Mouse (Mus musculus) ES-E14 (cell line): ENCODE data around the gene AI467606. TPM values are rescaled to one million over a fixed set of nuclear protein-coding genes. Genes with fewer than 3 reads are reported as not detected.
A peak's percentile ranks its signal among the peaks of the same experiment; 100 is the strongest.

Experiments used
- DNase-seq: peaks from one replicate; pipeline ENCODE4 v3.0.0-alpha.2; 2013; ENCODE audit warnings: low read depth, low spot score
- H3K27ac ChIP-seq: 2 replicates; pipeline ENCODE4 v1.5.1; 2012; ENCODE audit warnings: low read depth, mild to moderate bottlenecking, low read length, moderate library complexity, mixed read lengths; ENCODE audit not compliant: poor library complexity, insufficient read depth, severe bottlenecking
- H3K36me3 ChIP-seq: 2 replicates; pipeline ENCODE4 v1.6.1; 2012; ENCODE audit warnings: mild to moderate bottlenecking, low read length, moderate library complexity, mixed read lengths; ENCODE audit not compliant: control insufficient read depth, poor library complexity, insufficient read depth, severe bottlenecking
- H3K4me1 ChIP-seq, 2 experiments: fragments of 150-350 bp in 1 of 2; sonication (generic) in 1 of 2; 2 replicates each; pipeline ENCODE4 v1.6.1; 2012; ENCODE audit warnings: low read length in 2 of 2, mild to moderate bottlenecking in 1 of 2, mixed read lengths in 1 of 2; ENCODE audit not compliant: control insufficient read depth in 2 of 2, insufficient read depth in 2 of 2, poor library complexity in 1 of 2
- H3K4me3 ChIP-seq, 2 experiments: fragments of 150-350 bp in 1 of 2; sonication (generic) in 1 of 2; 2 replicates each; pipeline ENCODE4 v1.5.1; 2012; ENCODE audit warnings: low read length in 2 of 2, low read depth in 1 of 2, mild to moderate bottlenecking in 1 of 2, mixed read lengths in 1 of 2; ENCODE audit not compliant: insufficient read depth in 1 of 2, poor library complexity in 1 of 2, severe bottlenecking in 1 of 2
- H3K9ac ChIP-seq: 2 replicates; pipeline ENCODE4 v1.6.1; 2012; ENCODE audit warnings: low read depth, mild to moderate bottlenecking, low read length, mixed read lengths; ENCODE audit not compliant: poor library complexity, insufficient read depth, severe bottlenecking
- H3K9me3 ChIP-seq: fragments of 150-350 bp; sonication (generic); 2 replicates; pipeline ENCODE4 v1.6.1; 2012; ENCODE audit warnings: low read depth, mild to moderate bottlenecking, low read length; ENCODE audit not compliant: control insufficient read depth, insufficient read depth
- CHD2 ChIP-seq: IDR thresholded peaks from 2 replicates; pipeline ENCODE4 v1.6.1; 2014; ENCODE audit warnings: mild to moderate bottlenecking, low read depth, low read length, inconsistent platforms
- HCFC1 ChIP-seq: IDR thresholded peaks from 2 replicates; pipeline ENCODE4 v1.6.1; 2012; ENCODE audit warnings: low read length, inconsistent platforms, borderline replicate concordance; ENCODE audit not compliant: insufficient read depth
- MAFK ChIP-seq: IDR thresholded peaks from 2 replicates; pipeline ENCODE4 v1.6.1; 2014; ENCODE audit warnings: mild to moderate bottlenecking, low read depth, low read length, inconsistent platforms; ENCODE audit not compliant: insufficient read depth
- ZC3H11A ChIP-seq: IDR thresholded peaks from 2 replicates; pipeline ENCODE4 v1.6.1; 2012; ENCODE audit warnings: low read depth, mild to moderate bottlenecking, inconsistent platforms, low read length, borderline replicate concordance
- ZNF384 ChIP-seq: IDR thresholded peaks from 2 replicates; pipeline ENCODE4 v1.6.1; 2012; ENCODE audit warnings: low read depth, low read length, inconsistent platforms
- in situ Hi-C, 2 experiments: fragments of 600-800 bp; cut with MboI; formaldehyde crosslinking; loops; one replicate each; pipeline ENCODE4 v1.15.1; 2025; ENCODE audit warnings: low sequenced_read_pairs in 2 of 2, inconsistent platforms in 1 of 2; ENCODE audit not compliant: unreplicated experiment in 2 of 2
- total RNA-seq: library from RNA; depleted of rRNA; stranded (reverse); fragments of 300-350 nt; gene quantifications from 2 replicates; pipeline ENCODE4 v1.2.3, GENCODE M21; 2012

AI467606 gene
- total RNA-seq, 1 experiment = 13.5 TPM

GRCm38 (mm10) chr7:127093914-127094313 lies 2.8 kb downstream of the AI467606 start:
- Histone ChIP-seq H3K9ac (no peak overlapping the region), H3K9me3 (no peaks in the 10 kb centered on the region), H3K27ac (no peak overlapping the region), H3K4me3 (no peak overlapping the region), H3K4me1 (peaks cover 0 to 9% of the 10 kb centered on the region in 2 experiments; a peak in 1 of 4 replicates), H3K36me3 (peaks cover 9% of the 10 kb centered on the region; the same call in 1 of the 2 replicates)
- no peak for TF ChIP-seq MAFK
- peak; percentile 66 for TF ChIP-seq ZNF384
- no peak for DNase-seq
- in situ Hi-C loops = no loop called here

- DNase-seq = no peak
- Histone ChIP-seq H3K9me3 (no peaks in the 10 kb centered on the region), H3K4me3 (no peak overlapping the region), H3K4me1 (peaks cover 0 to 7% of the 10 kb centered on the region in 2 experiments; a peak in 1 of 4 replicates), H3K27ac (no peak overlapping the region), H3K9ac (no peak overlapping the region), H3K36me3 (peaks cover 9% of the 10 kb centered on the region; the same call in 1 of the 2 replicates)
- in situ Hi-C loops = no loop called here
- TF ChIP-seq HCFC1 (no peak), MAFK (no peak), ZC3H11A (no peak), ZNF384 (no peak), CHD2 (no peak)
Observed at GRCm38 (mm10) chr7:127096456-127096855, 5.3 kb downstream of the AI467606 start.

DNA sequence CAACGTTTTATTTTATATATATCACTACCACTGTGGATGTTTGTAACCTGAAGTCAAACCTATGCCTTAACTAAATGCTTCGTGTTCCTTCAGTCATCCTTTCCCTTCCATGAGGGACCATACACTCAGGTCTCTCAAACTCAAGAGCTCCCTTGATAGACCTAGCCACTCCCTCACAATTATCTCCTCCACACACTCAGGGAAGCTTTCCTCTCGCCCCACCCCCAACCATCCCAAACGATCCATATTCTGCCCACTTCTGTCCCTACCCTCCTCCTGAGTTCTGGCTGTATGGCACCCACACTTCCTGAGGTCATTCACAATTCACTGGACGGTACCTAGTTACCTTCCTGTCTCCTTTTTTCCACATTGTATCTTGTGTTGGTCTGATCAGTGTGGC lies 7.4 kb downstream of the AI467606 start:
- H3K9me3 ChIP-seq = no peaks in the 10 kb centered on the region
- no peaks in the 10 kb centered on the region for H3K36me3 ChIP-seq
- H3K4me3 ChIP-seq = no peak overlapping the region
- TF ChIP-seq CHD2 (no peak), MAFK (no peak), HCFC1 (no peak), ZNF384 (no peak), ZC3H11A (no peak)
- DNase-seq = no peak
- H3K9ac ChIP-seq = no peak overlapping the region
- in situ Hi-C loops = no loop called here
- peaks cover 0 to 5% of the 10 kb centered on the region in 2 experiments; a peak in 1 of 4 replicates for H3K4me1 ChIP-seq
- no peak overlapping the region for H3K27ac ChIP-seq

DNA sequence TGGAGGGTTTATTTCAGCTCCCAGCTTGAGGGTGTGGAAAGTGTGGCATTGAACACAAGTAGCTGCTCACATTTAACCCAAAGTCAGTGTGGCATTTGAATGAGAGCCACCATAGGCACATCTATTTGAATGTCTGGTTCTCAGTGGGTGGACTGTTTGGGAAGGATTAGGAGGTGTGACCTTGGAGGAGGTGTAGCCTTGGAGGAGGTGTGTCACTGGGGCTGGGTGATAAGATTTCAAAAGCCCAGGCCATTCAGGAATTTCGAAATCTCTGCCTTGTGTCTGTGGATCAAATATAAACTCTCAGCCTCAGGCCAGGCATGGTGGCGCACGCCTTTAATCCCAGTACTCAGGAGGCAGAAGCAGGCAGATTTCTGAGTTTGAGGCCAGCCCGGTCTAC lies 7.8 kb downstream of the AI467606 start:
- H3K27ac ChIP-seq = no peak overlapping the region
- DNase-seq = no peak
- H3K9me3 ChIP-seq = no peaks in the 10 kb centered on the region
- TF ChIP-seq ZNF384 (no peak), HCFC1 (no peak), ZC3H11A (no peak), CHD2 (no peak), MAFK (no peak)
- peaks cover 3 to 7% of the 10 kb centered on the region in 2 experiments; a peak in 2 of 4 replicates for H3K4me1 ChIP-seq
- in situ Hi-C loops = no loop called here
- no peak overlapping the region for H3K9ac ChIP-seq
- no peaks in the 10 kb centered on the region for H3K36me3 ChIP-seq
- H3K4me3 ChIP-seq = no peak overlapping the region

DNA sequence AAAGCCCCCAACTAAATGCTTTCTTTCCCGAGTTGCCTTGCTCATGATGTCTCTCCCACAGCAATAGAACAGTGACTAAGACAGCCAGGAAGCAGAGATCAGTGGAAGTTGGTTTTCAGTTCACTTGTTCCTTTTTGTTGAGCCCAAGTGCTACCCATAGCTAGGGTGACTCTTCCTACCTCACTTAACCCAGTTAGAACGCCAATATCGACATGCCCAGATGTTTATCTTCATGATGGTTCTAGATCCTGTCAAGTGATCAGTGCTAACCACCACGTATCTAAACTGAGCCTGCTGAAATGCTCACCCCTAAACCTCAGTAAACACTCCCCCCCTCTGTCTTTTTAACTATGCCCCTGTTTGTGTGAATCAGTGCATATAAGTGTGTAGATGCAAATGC lies 8.4 kb downstream of the AI467606 start:
- peaks cover 3 to 11% of the 10 kb centered on the region in 2 experiments; a peak in 2 of 4 replicates for H3K4me1 ChIP-seq
- no peak for DNase-seq
- in situ Hi-C loops = no loop called here
- no peaks in the 10 kb centered on the region for H3K36me3 ChIP-seq
- no peak overlapping the region for H3K9ac ChIP-seq
- no peak overlapping the region for H3K27ac ChIP-seq
- TF ChIP-seq ZNF384 (no peak), HCFC1 (no peak), MAFK (no peak), ZC3H11A (no peak), CHD2 (no peak)
- no peak overlapping the region for H3K4me3 ChIP-seq
- H3K9me3 ChIP-seq = no peaks in the 10 kb centered on the region
